Mouse (Mus musculus) midbrain, embryonic 14.5 days (tissue): ENCODE results near the gene Cnn2. TPM values are rescaled to one million over a fixed set of nuclear protein-coding genes. Genes with fewer than 3 reads are reported as not detected.

Source experiments
- ATAC-seq: fragments of 200-750 bp; cut with Nextera tagmentation; 2 replicates; pipeline ENCODE4 v1.8.0; 2017; ENCODE audit warnings: moderate number of reproducible peaks, moderate library complexity; ENCODE audit not compliant: low FRiP score, low TSS enrichment
- DNase-seq: peaks from one replicate; pipeline ENCODE4 v3.0.0-alpha.2; 2015
- H3K27ac ChIP-seq: fragments of 300-500 bp; sonication (generic); replicated peaks from 2 replicates; pipeline ENCODE4 v1.5.1; 2014; ENCODE audit warnings: mild to moderate bottlenecking, low read depth, low read length, moderate library complexity
- H3K27me3 ChIP-seq: fragments of 300-500 bp; sonication (generic); 2 replicates; pipeline ENCODE4 v1.6.1; 2014; ENCODE audit warnings: low read length, control low read depth, mixed read lengths; ENCODE audit not compliant: control insufficient read depth, insufficient read depth
- H3K36me3 ChIP-seq: fragments of 300-500 bp; sonication (generic); 2 replicates; pipeline ENCODE4 v1.6.1; 2014; ENCODE audit warnings: low read length, control low read depth; ENCODE audit not compliant: control insufficient read depth, insufficient read depth
- H3K4me1 ChIP-seq: fragments of 300-500 bp; sonication (generic); 2 replicates; pipeline ENCODE4 v1.6.1; 2014; ENCODE audit warnings: mild to moderate bottlenecking, antibody characterized with exemption, low read length, control low read depth; ENCODE audit not compliant: control insufficient read depth, insufficient read depth
- H3K4me2 ChIP-seq: fragments of 300-500 bp; sonication (generic); 2 replicates; pipeline ENCODE4 v1.6.1; 2014; ENCODE audit warnings: mild to moderate bottlenecking, low read length, moderate library complexity
- H3K4me3 ChIP-seq: fragments of 300-500 bp; sonication (generic); replicated peaks from 2 replicates; pipeline ENCODE4 v1.5.1; 2014; ENCODE audit warnings: low read depth, low read length
- H3K9ac ChIP-seq: fragments of 300-500 bp; sonication (generic); replicated peaks from 2 replicates; pipeline ENCODE4 v1.6.1; 2014; ENCODE audit warnings: mild to moderate bottlenecking, low read length, moderate library complexity
- H3K9me3 ChIP-seq: fragments of 300-500 bp; sonication (generic); 2 replicates; pipeline ENCODE4 v1.6.1; 2016; ENCODE audit warnings: low read length, control low read depth, mixed read lengths; ENCODE audit not compliant: control insufficient read depth
- WGBS: fragments of 180-500 bp; shearing (Covaris S2); extraction: QIAGEN DNeasy Blood & Tissue Kit; methylation state at CpG from one replicate; pipeline ENCODE4 v1.1.7; 2014; 5-methylcytosine and 5-hydroxymethylcytosine counted together
- polyA plus RNA-seq: library from polyadenylated mRNA; unstranded; fragments of >200 nt; fragmentation: Nextera tagmentation; extraction: Ambion mirVana; gene quantifications from 2 replicates; pipeline ENCODE4 v1.2.1, GENCODE M21; 2014

The Cnn2 gene
- polyA plus RNA-seq, 1 experiment from 2014 or later, result 35.0 TPM

- WGBS, result 95% methylated on average over 7 of the region's 7 CpGs
- H3K36me3 ChIP-seq, result peaks cover 62% of the 10 kb centered on the region
- no peak overlapping the region for H3K4me2 ChIP-seq
- H3K9ac ChIP-seq, result no peak overlapping the region
- ATAC-seq (no peak), DNase-seq (no peak)
- H3K27me3 ChIP-seq, result peaks cover 6% of the 10 kb centered on the region; the same call in 1 of the 2 replicates
- H3K4me3 ChIP-seq, result no peak overlapping the region
- H3K9me3 ChIP-seq, result no peaks in the 10 kb centered on the region
- peaks cover 6% of the 10 kb centered on the region; the same call in 1 of the 2 replicates for H3K4me1 ChIP-seq
- H3K27ac ChIP-seq, result no peak overlapping the region
These were observed 23.7 kb upstream of the Cnn2 start for GRCm38 (mm10) chr10:79964727-79965126.

- H3K9me3 ChIP-seq, result no peaks in the 10 kb centered on the region
- 94% methylated on average over 5 of the region's 5 CpGs for WGBS
- no peak for ATAC-seq
- H3K4me1 ChIP-seq, result peaks cover 6% of the 10 kb centered on the region; the same call in 1 of the 2 replicates
- no peak overlapping the region for H3K27ac ChIP-seq
- no peak overlapping the region for H3K4me2 ChIP-seq
- no peak for DNase-seq
- peaks cover 12% of the 10 kb centered on the region; the same call in 1 of the 2 replicates for H3K27me3 ChIP-seq
- no peak overlapping the region for H3K4me3 ChIP-seq
- H3K36me3 ChIP-seq, result peaks cover 62% of the 10 kb centered on the region
- no peak overlapping the region for H3K9ac ChIP-seq
These were observed 23.1 kb upstream of the Cnn2 start for GRCm38 (mm10) chr10:79965325-79965724.

GRCm38 (mm10) chr10:79966886-79967400 is 21.4 kb upstream of the Cnn2 start:
- no peak for DNase-seq
- Histone ChIP-seq H3K4me3 (no peak overlapping the region), H3K9ac (no peak overlapping the region), H3K27ac (no peak overlapping the region), H3K4me2 (no peak overlapping the region), H3K27me3 (peaks cover 28% of the 10 kb centered on the region; the same call in 1 of the 2 replicates), H3K4me1 (no peaks in the 10 kb centered on the region; the same call in 1 of the 2 replicates), H3K9me3 (no peaks in the 10 kb centered on the region), H3K36me3 (peaks cover 62% of the 10 kb centered on the region)
- no peak for ATAC-seq
- WGBS, result 96% methylated on average over 5 of the region's 5 CpGs

GRCm38 (mm10) chr10:79968181-79968580 is 20.2 kb upstream of the Cnn2 start:
- H3K9ac ChIP-seq, result no peak overlapping the region
- no peaks in the 10 kb centered on the region; the same call in 1 of the 2 replicates for H3K4me1 ChIP-seq
- no peak overlapping the region for H3K4me2 ChIP-seq
- no peak overlapping the region for H3K4me3 ChIP-seq
- H3K27me3 ChIP-seq, result peaks cover 31% of the 10 kb centered on the region; the same call in 1 of the 2 replicates
- WGBS, result 73% methylated on average over 1 of the region's 1 CpGs
- H3K27ac ChIP-seq, result no peak overlapping the region
- H3K36me3 ChIP-seq, result peaks cover 51% of the 10 kb centered on the region
- no peaks in the 10 kb centered on the region for H3K9me3 ChIP-seq
- DNase-seq (no peak), ATAC-seq (no peak)

GRCm38 (mm10) chr10:79969124-79969568 is 19.2 kb upstream of the Cnn2 start:
- H3K36me3 ChIP-seq, result peaks cover 48% of the 10 kb centered on the region
- no peak overlapping the region for H3K27ac ChIP-seq
- H3K4me3 ChIP-seq, result no peak overlapping the region
- no peak for DNase-seq
- 12% methylated on average over 3 of the region's 3 CpGs for WGBS
- peaks cover 31% of the 10 kb centered on the region; the same call in 1 of the 2 replicates for H3K27me3 ChIP-seq
- no peak overlapping the region for H3K4me2 ChIP-seq
- ATAC-seq, result no peak
- H3K4me1 ChIP-seq, result no peaks in the 10 kb centered on the region; the same call in 1 of the 2 replicates
- no peak overlapping the region for H3K9ac ChIP-seq
- no peaks in the 10 kb centered on the region for H3K9me3 ChIP-seq

GRCm38 (mm10) chr10:79970415-79971182 is 17.8 kb upstream of the Cnn2 start, which contains the start of gene Grin3b:
Gene Grin3b (plus strand): TSS chr10:79970715.
- no peak for ATAC-seq
- 0 out of 2 replicates have a peak within 1 kb of the TSS, but pooled peaks have one; percentile 6 for H3K9ac ChIP-seq
- no peak within 1 kb of the TSS for H3K27ac ChIP-seq
- peaks cover 31% of the 10 kb centered on the region; the same call in 1 of the 2 replicates for H3K27me3 ChIP-seq
- no peaks in the 10 kb centered on the region for H3K9me3 ChIP-seq
- peak within 1 kb of the TSS; percentile 22 for H3K4me3 ChIP-seq
- WGBS, result 8% methylated on average over 47 of the region's 47 CpGs
- no peaks in the 10 kb centered on the region; the same call in 1 of the 2 replicates for H3K4me1 ChIP-seq
- no peak for DNase-seq
- H3K36me3 ChIP-seq, result peaks cover 42% of the 10 kb centered on the region
- peak within 1 kb of the TSS; percentile 48 for H3K4me2 ChIP-seq

GRCm38 (mm10) chr10:79971183-79971497 is 17.2 kb upstream of the Cnn2 start:
- no peak overlapping the region for H3K27ac ChIP-seq
- WGBS, result 4% methylated on average over 21 of the region's 21 CpGs
- no peak for ATAC-seq
- no peaks in the 10 kb centered on the region for H3K9me3 ChIP-seq
- no peak for DNase-seq
- H3K36me3 ChIP-seq, result peaks cover 42% of the 10 kb centered on the region
- no peaks in the 10 kb centered on the region; the same call in 1 of the 2 replicates for H3K4me1 ChIP-seq
- 0 out of 2 replicates have a peak overlapping the region, but pooled peaks have one; percentile 6 for H3K9ac ChIP-seq
- H3K27me3 ChIP-seq, result peaks cover 31% of the 10 kb centered on the region; the same call in 1 of the 2 replicates
- peak overlapping the region; percentile 48 for H3K4me2 ChIP-seq
- peak overlapping the region; percentile 22 for H3K4me3 ChIP-seq

- H3K36me3 ChIP-seq, result peaks cover 42% of the 10 kb centered on the region
- peaks cover 31% of the 10 kb centered on the region; the same call in 1 of the 2 replicates for H3K27me3 ChIP-seq
- no peak overlapping the region for H3K4me2 ChIP-seq
- no peak overlapping the region for H3K4me3 ChIP-seq
- 69% methylated on average over 14 of the region's 14 CpGs for WGBS
- DNase-seq (no peak), ATAC-seq (no peak)
- H3K9me3 ChIP-seq, result no peaks in the 10 kb centered on the region
- no peaks in the 10 kb centered on the region; the same call in 1 of the 2 replicates for H3K4me1 ChIP-seq
- H3K9ac ChIP-seq, result no peak overlapping the region
- no peak overlapping the region for H3K27ac ChIP-seq
These were observed 15.6 kb upstream of the Cnn2 start for GRCm38 (mm10) chr10:79972831-79973230.
